Mouse (Mus musculus) intestine, embryonic 16.5 days (tissue): ENCODE measurements around the gene Ppib. TPM values are rescaled to one million over a fixed set of nuclear protein-coding genes. Genes with fewer than 3 reads are reported as not detected.

ENCODE experiments used
- ATAC-seq: fragments of 200-750 bp; cut with Nextera tagmentation; 2 replicates; pipeline ENCODE4 v1.8.0; 2017; ENCODE audit warnings: moderate TSS enrichment, moderate library complexity
- H3K27ac ChIP-seq: fragments of 300-500 bp; sonication (generic); 2 replicates; pipeline ENCODE4 v1.5.1; 2014; ENCODE audit warnings: mild to moderate bottlenecking, low read length
- H3K27me3 ChIP-seq: fragments of 300-500 bp; sonication (generic); replicated peaks from 2 replicates; pipeline ENCODE4 v1.6.1; 2014; ENCODE audit warnings: low read length, control low read depth, mixed read lengths; ENCODE audit not compliant: control insufficient read depth, insufficient read depth
- H3K36me3 ChIP-seq: fragments of 300-500 bp; sonication (generic); 2 replicates; pipeline ENCODE4 v1.6.1; 2014; ENCODE audit warnings: low read length, control low read depth; ENCODE audit not compliant: control insufficient read depth, insufficient read depth
- H3K4me1 ChIP-seq: fragments of 300-500 bp; sonication (generic); 2 replicates; pipeline ENCODE4 v1.6.1; 2014; ENCODE audit warnings: low read length, control low read depth, mixed read lengths; ENCODE audit not compliant: control insufficient read depth, insufficient read depth
- H3K4me2 ChIP-seq: fragments of 300-500 bp; sonication (generic); 2 replicates; pipeline ENCODE4 v1.6.1; 2014; ENCODE audit warnings: low read depth, low read length, control low read depth
- H3K4me3 ChIP-seq: fragments of 300-500 bp; sonication (generic); 2 replicates; pipeline ENCODE4 v1.5.1; 2014; ENCODE audit warnings: mild to moderate bottlenecking, low read length
- H3K9ac ChIP-seq: fragments of 300-500 bp; sonication (generic); 2 replicates; pipeline ENCODE4 v1.6.1; 2014; ENCODE audit warnings: low read depth, low read length
- H3K9me3 ChIP-seq: fragments of 300-500 bp; sonication (generic); 2 replicates; pipeline ENCODE4 v1.6.1; 2016; ENCODE audit warnings: low read length, control low read depth; ENCODE audit not compliant: control insufficient read depth
- WGBS: fragments of 180-500 bp; shearing (Covaris S2); extraction: QIAGEN DNeasy Blood & Tissue Kit; methylation state at CpG from one replicate; pipeline ENCODE4 v1.1.7; 2014; 5-methylcytosine and 5-hydroxymethylcytosine counted together
- polyA plus RNA-seq: library from polyadenylated mRNA; unstranded; fragments of >200 nt; fragmentation: Nextera tagmentation; extraction: Ambion mirVana; gene quantifications from 2 replicates; pipeline ENCODE4 v1.2.1, GENCODE M21; 2015

Gene Ppib
- polyA plus RNA-seq = 645 and 681 TPM in 2 replicates

- no peaks in the 10 kb centered on the region for H3K9me3 ChIP-seq
- peak within 1 kb of the TSS; percentile 88 for H3K4me3 ChIP-seq
- peaks cover 13% of the 10 kb centered on the region for H3K36me3 ChIP-seq
- WGBS = under 1% methylated on average over 51 of the region's 51 CpGs
- H3K4me1 ChIP-seq = peaks cover 16% of the 10 kb centered on the region
- H3K4me2 ChIP-seq = peak within 1 kb of the TSS; percentile 89
- peak within 1 kb of the TSS; percentile 70 for H3K27ac ChIP-seq
- peak; percentile 99 for ATAC-seq
- H3K9ac ChIP-seq = peak within 1 kb of the TSS; percentile 89
- no peaks in the 10 kb centered on the region for H3K27me3 ChIP-seq
Observed at GRCm38 (mm10) chr9:66059583-66060307, at the start of gene Ppib. TSS of gene Ppib (plus strand) at chr9:66060222.

- Histone ChIP-seq H3K9ac (no peak overlapping the region), H3K4me2 (no peak overlapping the region), H3K27ac (no peak overlapping the region), H3K36me3 (no peaks in the 10 kb centered on the region), H3K9me3 (no peaks in the 10 kb centered on the region), H3K4me1 (no peaks in the 10 kb centered on the region), H3K4me3 (no peak overlapping the region), H3K27me3 (no peaks in the 10 kb centered on the region)
- ATAC-seq = no peak
Observed at GRCm38 (mm10) chr9:66020601-66021000, 39.4 kb upstream of the Ppib start.

- Histone ChIP-seq H3K4me3 (no peak overlapping the region), H3K9ac (no peak overlapping the region), H3K9me3 (no peaks in the 10 kb centered on the region), H3K27ac (no peak overlapping the region), H3K36me3 (no peaks in the 10 kb centered on the region), H3K4me1 (no peaks in the 10 kb centered on the region), H3K4me2 (no peak overlapping the region), H3K27me3 (no peaks in the 10 kb centered on the region)
- 78% methylated on average over 4 of the region's 4 CpGs for WGBS
- ATAC-seq = no peak
Observed at GRCm38 (mm10) chr9:66038082-66038481, 21.9 kb upstream of the Ppib start.

GRCm38 (mm10) chr9:66038581-66038980 is 21.4 kb upstream of the Ppib start:
- ATAC-seq = no peak
- H3K36me3 ChIP-seq = no peaks in the 10 kb centered on the region
- WGBS = 96% methylated on average over 4 of the region's 4 CpGs

GRCm38 (mm10) chr9:66039290-66039689 is 20.7 kb upstream of the Ppib start:
- 78% methylated on average over 4 of the region's 4 CpGs for WGBS
- ATAC-seq = no peak
- Histone ChIP-seq H3K4me2 (no peak overlapping the region), H3K36me3 (no peaks in the 10 kb centered on the region), H3K4me3 (no peak overlapping the region), H3K27me3 (no peaks in the 10 kb centered on the region), H3K9me3 (no peaks in the 10 kb centered on the region), H3K27ac (no peak overlapping the region), H3K4me1 (no peaks in the 10 kb centered on the region), H3K9ac (no peak overlapping the region)

More at GRCm38 (mm10) chr9:66038581-66038980, 21.4 kb upstream of the Ppib start:
- Histone ChIP-seq H3K4me3 (no peak overlapping the region), H3K27ac (no peak overlapping the region), H3K4me1 (no peaks in the 10 kb centered on the region), H3K4me2 (no peak overlapping the region), H3K9me3 (no peaks in the 10 kb centered on the region), H3K27me3 (no peaks in the 10 kb centered on the region), H3K9ac (no peak overlapping the region)

- no peak overlapping the region for H3K4me3 ChIP-seq
- no peak overlapping the region for H3K27ac ChIP-seq
- H3K27me3 ChIP-seq = no peaks in the 10 kb centered on the region
- H3K36me3 ChIP-seq = no peaks in the 10 kb centered on the region
- no peaks in the 10 kb centered on the region for H3K9me3 ChIP-seq
- WGBS = 87% methylated on average over 3 of the region's 3 CpGs
- no peak for ATAC-seq
- no peak overlapping the region for H3K9ac ChIP-seq
- H3K4me2 ChIP-seq = no peak overlapping the region
- no peaks in the 10 kb centered on the region for H3K4me1 ChIP-seq
Observed at GRCm38 (mm10) chr9:66040801-66041200, 19.2 kb upstream of the Ppib start.

- no peaks in the 10 kb centered on the region for H3K9me3 ChIP-seq
- ATAC-seq = no peak
- no peaks in the 10 kb centered on the region for H3K27me3 ChIP-seq
- H3K27ac ChIP-seq = no peak overlapping the region
- no peaks in the 10 kb centered on the region for H3K36me3 ChIP-seq
- H3K9ac ChIP-seq = no peak overlapping the region
- 84% methylated on average over 4 of the region's 4 CpGs for WGBS
- no peak overlapping the region for H3K4me3 ChIP-seq
- H3K4me1 ChIP-seq = no peaks in the 10 kb centered on the region
- H3K4me2 ChIP-seq = no peak overlapping the region
Observed at GRCm38 (mm10) chr9:66042331-66042730, 17.7 kb upstream of the Ppib start.

GRCm38 (mm10) chr9:66043241-66043640 is 16.8 kb upstream of the Ppib start:
- H3K36me3 ChIP-seq = no peaks in the 10 kb centered on the region
- no peaks in the 10 kb centered on the region for H3K9me3 ChIP-seq
- H3K27me3 ChIP-seq = no peaks in the 10 kb centered on the region
- H3K4me1 ChIP-seq = no peaks in the 10 kb centered on the region
- ATAC-seq = no peak
- no peak overlapping the region for H3K27ac ChIP-seq
- H3K9ac ChIP-seq = no peak overlapping the region
- no peak overlapping the region for H3K4me3 ChIP-seq
- no peak overlapping the region for H3K4me2 ChIP-seq
- WGBS = 98% methylated on average over 3 of the region's 3 CpGs

- Histone ChIP-seq H3K4me3 (no peak overlapping the region), H3K27ac (no peak overlapping the region), H3K9ac (no peak overlapping the region), H3K9me3 (no peaks in the 10 kb centered on the region), H3K4me1 (no peaks in the 10 kb centered on the region), H3K4me2 (no peak overlapping the region), H3K36me3 (no peaks in the 10 kb centered on the region), H3K27me3 (no peaks in the 10 kb centered on the region)
- 76% methylated on average over 6 of the region's 6 CpGs for WGBS
- ATAC-seq = no peak
Observed at GRCm38 (mm10) chr9:66049931-66050601, 10.0 kb upstream of the Ppib start.
